12 mouse cellular contexts compared by ENCODE assay signal in the genomic region with DNA sequence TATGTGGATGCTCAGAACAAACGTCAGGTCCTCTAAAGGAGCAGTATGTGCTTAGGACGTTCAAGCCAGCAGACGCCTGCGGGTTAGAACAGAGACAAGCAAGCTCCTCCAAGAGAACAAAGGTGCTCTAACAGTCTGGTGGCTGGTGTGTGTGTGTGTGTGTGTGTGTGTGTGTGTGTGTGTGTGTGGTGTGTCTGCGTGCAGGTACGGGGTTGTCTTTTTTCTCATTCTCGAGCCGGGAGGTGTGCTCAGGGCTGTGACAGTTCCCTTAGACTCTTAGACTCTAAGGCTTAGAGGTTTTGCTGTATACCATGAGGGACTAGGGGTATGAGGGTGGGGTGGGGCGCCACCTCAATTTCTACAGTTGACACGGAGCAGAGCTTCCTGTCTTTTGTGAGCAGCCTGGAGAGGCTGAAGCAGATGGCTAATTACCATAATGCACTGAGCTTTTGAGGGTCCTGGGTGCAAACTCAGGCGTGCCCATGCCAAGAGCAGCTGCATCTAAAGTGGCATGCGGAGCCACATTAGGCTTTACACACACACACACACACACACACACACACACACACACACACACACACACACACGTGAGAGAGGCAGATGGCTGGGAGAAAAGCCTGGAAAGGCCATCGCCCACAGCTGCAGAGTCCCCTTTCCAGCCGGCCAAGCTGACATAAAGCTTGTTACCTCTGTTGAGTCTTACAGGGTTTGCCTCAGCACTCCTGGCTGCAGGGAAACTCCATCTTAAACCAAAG.
A peak's percentile ranks its signal among the peaks of the same experiment; 100 is the strongest.
DNase-seq lines count a peak whose midpoint lies in the region; ATAC-seq and TF ChIP-seq lines count a peak whose summit lies in the region.
"Had no signal": no experiment of that assay in that cellular context is flagged by ENCODE, and none has a peak within 500 bp of the region (broad histone marks: within the 10 kb centered on the region; RNA-seq: fewer than 3 reads in every experiment).

No protein-coding gene starts in this region.

- no peaks in the 10 kb centered on the region for H3K4me1 ChIP-seq in hindbrain, embryonic 16.5 days (ENCODE audit: control insufficient read depth, insufficient read depth, low read depth, low read length)
- H3K4me1 ChIP-seq: heart, embryonic 12.5 days; stomach, embryonic 15.5 days had no signal

- no peak for TF ChIP-seq CTCF in layer of hippocampus, adult 2 months (conservative IDR thresholded peaks at IDR 0.05)
- TF ChIP-seq CTCF in brain, embryonic 14.5 days (IDR thresholded peaks at IDR 0.05; ENCODE audit: borderline replicate concordance, extremely low read depth, insufficient read depth, insufficient read length), result no peak

- TF ChIP-seq POLR2A in brain, embryonic 14.5 days (IDR thresholded peaks at IDR 0.05; ENCODE audit: borderline replicate concordance, extremely low read depth, insufficient read depth, insufficient read length, poor library complexity, severe bottlenecking), result no peak

- 47% methylated on average over 15 of the region's 15 CpGs for WGBS in hindbrain, embryonic 16.5 days

- DNase-seq in layer of hippocampus, adult 2 months (ENCODE audit: low spot score in 2 of 2), result no peak
- no peak for DNase-seq in layer of hippocampus, adult 11-12 months (ENCODE audit: low spot score)
- peak; percentile 95 for DNase-seq in brain, embryonic 14.5 days (ENCODE audit: low read depth)
- DNase-seq in thymus, adult 18-20 months, result peak; percentile 25 to 59
- DNase-seq in frontal cortex, postnatal 25 days (ENCODE audit: low spot score in 2 of 2), result no peak
- DNase-seq in B cell, adult 2 months, result no peak
- DNase-seq in gastrocnemius, postnatal 25 days, result no peak
- DNase-seq: liver, postnatal 0 days had no signal

- no peaks in the 10 kb centered on the region for H3K27me3 ChIP-seq in hindbrain, embryonic 16.5 days (replicated peaks; ENCODE audit: control insufficient read depth, insufficient read depth, low read length)
- H3K27me3 ChIP-seq: heart, embryonic 12.5 days; stomach, embryonic 15.5 days had no signal

- no peak overlapping the region for H3K9ac ChIP-seq in hindbrain, embryonic 16.5 days (ENCODE audit: low read depth, low read length)
- H3K9ac ChIP-seq: heart, embryonic 12.5 days; liver, postnatal 0 days; stomach, embryonic 15.5 days had no signal

- H3K36me3 ChIP-seq in hindbrain, embryonic 16.5 days (ENCODE audit: control insufficient read depth, insufficient read depth, low read length), result no peaks in the 10 kb centered on the region
- H3K36me3 ChIP-seq: heart, embryonic 12.5 days; stomach, embryonic 15.5 days had no signal

- peak; percentile 96 for ATAC-seq in hindbrain, embryonic 16.5 days
- ATAC-seq: liver, postnatal 0 days had no signal

- H3K27ac ChIP-seq in layer of hippocampus, adult 2 months, result peak overlapping the region; percentile 23; the same call in 1 of the 2 replicates
- H3K27ac ChIP-seq in hindbrain, embryonic 16.5 days (ENCODE audit: low read depth, low read length), result no peak overlapping the region
- H3K27ac ChIP-seq: stomach, embryonic 15.5 days had no signal

- H3K4me2 ChIP-seq in hindbrain, embryonic 16.5 days (ENCODE audit: low read length), result no peak overlapping the region
- H3K4me2 ChIP-seq: heart, embryonic 12.5 days; stomach, embryonic 15.5 days had no signal

- no peaks in the 10 kb centered on the region for H3K9me3 ChIP-seq in hindbrain, embryonic 16.5 days (ENCODE audit: control insufficient read depth, low read length)
- H3K9me3 ChIP-seq: stomach, embryonic 15.5 days had no signal

- no peak overlapping the region for H3K4me3 ChIP-seq in layer of hippocampus, adult 2 months
- no peak overlapping the region for H3K4me3 ChIP-seq in hindbrain, embryonic 16.5 days (ENCODE audit: low read length)
- H3K4me3 ChIP-seq: heart, embryonic 12.5 days; myocyte; stomach, embryonic 15.5 days had no signal

Comparison
In these comparisons a context has a peak if more than half of its experiments do, and no peak if none do; other contexts are left out.
1. DNase-seq: peak in brain, embryonic 14.5 days (single experiment) and thymus, adult 18-20 months (2 of 2); none in layer of hippocampus, adult 2 months (0 of 2), layer of hippocampus, adult 11-12 months (single experiment), frontal cortex, postnatal 25 days (0 of 2), B cell, adult 2 months (0 of 2) and gastrocnemius, postnatal 25 days (single experiment).